Mouse (Mus musculus) heart, postnatal 25 days (tissue): Measurements from ENCODE around the gene Serpina3n. TPM values are rescaled to one million over a fixed set of nuclear protein-coding genes. Genes with fewer than 3 reads are reported as not detected.
A peak's percentile ranks its signal among the peaks of the same experiment; 100 is the strongest.
"Not testable (repeated sequence)": the region's sequence is repeated elsewhere in the genome, so short reads cannot be mapped to it uniquely, and the experiment has no call there.

Experiments
- DNase-seq: peaks from one replicate; pipeline ENCODE4 v3.0.0; 2022; ENCODE audit warnings: low spot score
- intact Hi-C: fragments of 180-260 bp; cut with DNase I; formaldehyde crosslinking; loops from one replicate; pipeline ENCODE4 v1.15.1; 2025
- total RNA-seq, 2 experiments: library from RNA; stranded (reverse); gene quantifications; 2 replicates each; pipeline ENCODE4 v1.2.3; 2021

Gene Serpina3n
- 1 to 10 TPM; 4.7 to 4.8 TPM for total RNA-seq

DNA sequence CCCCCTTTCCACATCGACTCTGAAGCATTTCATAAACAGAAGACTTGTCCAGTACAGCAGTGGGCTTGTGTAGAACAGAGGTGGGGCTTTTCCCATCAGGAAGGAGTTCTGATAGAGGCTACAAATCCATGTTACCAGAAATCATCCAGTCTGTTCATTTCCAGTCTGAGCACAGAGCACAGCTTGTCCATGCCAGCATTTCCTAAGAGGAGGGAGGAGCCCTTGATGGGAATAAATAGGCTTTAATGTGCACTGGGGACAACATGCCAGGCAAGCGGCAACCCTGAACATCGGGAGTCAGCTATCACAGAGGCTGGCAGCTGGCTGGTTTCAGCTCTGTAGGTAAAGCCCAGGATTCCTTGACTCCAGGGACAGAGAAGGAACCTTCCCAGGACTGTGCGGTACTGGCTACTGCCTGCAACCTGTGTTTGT is at the start of gene Serpina3n:
Gene Serpina3n, plus strand, starts transcription at position 276 of the 432 bp plus-strand sequence.
- intact Hi-C loops = no loop called here
- DNase-seq = no peak

DNA sequence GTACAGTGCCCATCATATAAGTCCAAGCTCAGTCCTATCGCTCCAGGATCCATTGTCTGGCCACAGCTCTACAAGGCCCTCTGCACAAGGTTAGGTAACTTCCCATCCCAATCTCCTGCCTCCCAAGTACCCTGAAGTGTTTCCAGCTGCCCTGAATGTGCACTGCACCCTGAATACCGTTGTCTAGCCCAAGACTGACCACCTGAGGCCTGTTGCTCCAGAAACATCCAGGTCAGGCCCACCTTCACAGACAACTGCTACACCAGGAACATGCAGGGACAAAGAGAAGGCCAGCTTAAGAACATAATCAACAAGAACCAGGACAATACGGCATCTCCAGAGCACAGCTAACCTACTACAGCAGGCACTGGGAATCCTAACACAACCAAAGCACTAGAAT is 36.5 kb upstream of the Serpina3n start:
- intact Hi-C loops = no loop called here
- no peak for DNase-seq

DNA sequence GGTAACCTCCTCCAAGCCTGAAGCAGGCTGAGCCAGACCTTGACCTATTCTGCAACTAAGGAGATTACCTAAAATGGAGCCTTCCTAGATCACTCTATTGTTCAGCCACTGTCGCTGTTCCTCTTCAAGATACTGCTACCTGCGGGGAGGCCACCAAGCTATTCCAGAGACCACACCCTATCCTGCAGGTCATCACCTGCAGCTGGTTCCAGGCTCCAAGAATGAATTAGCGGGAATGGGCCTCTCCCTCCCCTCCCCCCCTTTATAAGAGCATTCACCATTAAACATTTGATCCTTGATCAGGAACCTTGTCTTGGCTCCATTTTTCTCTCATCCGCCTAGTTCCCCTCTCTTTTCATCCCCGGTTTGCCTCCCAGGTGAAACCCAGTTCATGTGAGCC is 29.4 kb upstream of the Serpina3n start:
- intact Hi-C loops, DNase-seq: not testable (repeated sequence)

DNA sequence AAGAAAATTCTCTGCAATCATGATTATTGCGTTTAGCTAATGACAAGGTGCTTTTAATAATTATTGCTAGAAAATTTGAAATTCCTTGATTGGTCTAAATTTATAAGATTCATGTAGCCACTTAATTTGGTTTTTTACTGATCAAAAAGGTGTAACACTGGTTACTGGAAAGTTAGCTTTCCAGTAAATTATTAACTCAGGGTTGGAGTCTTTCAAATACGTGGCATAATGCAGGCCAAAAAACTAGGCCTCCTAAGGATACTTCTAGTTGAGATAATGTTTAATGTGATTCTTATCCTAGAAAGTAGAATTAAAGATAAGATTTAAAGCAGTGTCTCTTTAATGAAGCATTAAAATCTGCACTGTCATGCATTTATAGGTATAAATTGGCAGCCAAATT is 28.2 kb upstream of the Serpina3n start:
- intact Hi-C loops, DNase-seq: not testable (repeated sequence)

DNA sequence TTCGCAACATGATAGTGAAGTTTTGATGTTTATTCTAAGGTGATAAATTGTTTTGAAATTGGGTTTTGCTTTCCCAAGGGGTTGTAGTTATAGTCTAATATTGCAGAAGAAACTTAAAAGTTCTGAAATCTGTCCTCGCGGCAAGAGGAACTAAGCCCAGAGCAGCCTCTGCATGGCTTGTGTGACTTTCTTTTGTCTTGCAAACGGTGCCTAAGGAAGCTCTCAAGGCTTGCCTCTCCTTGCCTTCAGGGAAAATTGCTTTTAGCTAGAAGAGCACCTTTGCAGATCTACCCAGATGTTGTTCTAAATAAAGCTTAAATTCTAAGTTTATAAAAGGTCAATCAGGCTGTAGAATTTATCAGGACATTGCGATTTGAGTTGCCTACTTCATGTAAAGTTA is 27.7 kb upstream of the Serpina3n start:
- intact Hi-C loops, DNase-seq: not testable (repeated sequence)

DNA sequence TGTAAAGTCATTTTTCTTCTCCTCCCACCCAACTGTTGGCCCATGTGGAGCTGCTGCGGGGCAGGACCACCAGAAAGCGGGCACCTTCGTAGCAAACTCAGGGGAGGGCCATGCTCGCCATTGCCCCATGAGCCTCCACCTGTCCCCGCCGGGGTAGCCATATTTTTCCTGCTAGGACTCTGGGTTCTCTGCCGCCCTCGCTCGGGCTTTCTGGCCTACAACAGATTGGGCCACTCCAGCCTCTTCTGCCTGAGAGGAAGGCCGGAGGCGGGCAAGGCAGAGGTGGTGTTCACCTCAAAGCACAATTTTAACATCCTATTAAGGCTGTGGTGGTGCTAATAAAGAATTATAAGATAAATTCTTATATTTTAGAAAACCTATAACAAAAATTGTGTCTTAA is 26.7 kb upstream of the Serpina3n start:
- DNase-seq = no peak

DNA sequence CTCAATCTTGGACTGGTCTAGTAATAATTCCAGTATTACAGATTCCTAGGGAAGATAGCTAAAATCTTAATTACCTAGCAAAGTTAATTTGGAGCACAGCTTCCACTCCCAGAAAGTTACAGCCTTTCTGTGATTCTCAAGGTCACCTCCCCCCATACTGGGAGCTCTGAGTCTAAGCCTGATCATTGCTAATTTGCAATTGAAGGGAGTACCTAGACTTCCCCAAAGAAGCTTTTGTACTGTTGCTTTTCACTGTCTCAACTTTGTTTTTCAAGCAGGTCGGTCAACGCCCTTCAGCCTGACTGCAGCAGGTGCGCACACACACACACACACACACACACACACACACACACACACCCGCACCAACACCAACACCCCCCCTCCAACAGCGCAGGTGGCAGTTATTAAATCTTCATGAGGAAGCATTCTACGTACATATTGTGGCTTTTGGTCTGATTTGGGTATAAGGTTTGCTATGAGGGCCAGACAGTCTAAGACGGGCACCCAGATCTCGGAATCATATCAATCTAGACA is 25.4 kb upstream of the Serpina3n start:
- intact Hi-C loops, DNase-seq: not testable (repeated sequence)

More for the DNA sequence above, 26.7 kb upstream of the Serpina3n start:
- intact Hi-C loops = no loop called here

DNA sequence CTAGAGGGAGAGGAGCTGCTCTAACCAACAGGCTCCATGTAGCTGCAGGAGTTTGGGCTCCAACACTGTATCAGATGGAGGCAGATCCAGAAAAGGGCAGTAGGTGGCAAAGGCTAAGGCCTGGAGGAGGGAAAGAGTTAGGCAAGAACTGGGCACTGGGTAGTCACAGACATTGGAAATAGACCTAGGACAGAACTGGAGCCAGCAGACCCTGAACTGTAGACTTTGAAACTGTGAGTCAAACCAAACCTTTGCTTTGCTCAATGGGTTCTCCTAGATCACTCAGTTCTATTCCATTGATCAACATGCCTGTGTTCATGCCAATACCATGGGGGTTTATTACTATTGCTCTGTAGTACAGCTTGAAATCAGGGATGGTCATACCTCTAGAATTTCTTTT is 20.5 kb upstream of the Serpina3n start:
- intact Hi-C loops, DNase-seq: not testable (repeated sequence)

DNA sequence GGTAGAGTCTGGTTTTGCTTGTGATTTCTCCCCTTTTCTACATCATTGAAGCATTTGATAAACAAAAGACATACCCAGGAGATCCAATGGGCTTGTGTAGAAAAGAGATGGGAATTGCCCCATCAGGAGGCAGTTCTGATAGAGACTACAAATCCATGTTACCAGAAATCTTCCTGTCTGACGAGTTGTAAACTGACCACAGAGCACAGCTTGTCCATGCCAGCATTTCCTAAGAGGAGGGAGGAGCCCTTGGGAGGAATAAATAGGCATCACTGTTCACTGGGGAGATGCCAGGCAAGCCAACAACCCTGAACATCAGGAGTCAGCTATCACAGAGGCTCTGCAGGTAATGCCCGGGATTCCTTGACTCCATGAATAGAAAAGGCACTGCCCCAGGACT is 19.7 kb upstream of the Serpina3n start:
- intact Hi-C loops, DNase-seq: not testable (repeated sequence)

DNA sequence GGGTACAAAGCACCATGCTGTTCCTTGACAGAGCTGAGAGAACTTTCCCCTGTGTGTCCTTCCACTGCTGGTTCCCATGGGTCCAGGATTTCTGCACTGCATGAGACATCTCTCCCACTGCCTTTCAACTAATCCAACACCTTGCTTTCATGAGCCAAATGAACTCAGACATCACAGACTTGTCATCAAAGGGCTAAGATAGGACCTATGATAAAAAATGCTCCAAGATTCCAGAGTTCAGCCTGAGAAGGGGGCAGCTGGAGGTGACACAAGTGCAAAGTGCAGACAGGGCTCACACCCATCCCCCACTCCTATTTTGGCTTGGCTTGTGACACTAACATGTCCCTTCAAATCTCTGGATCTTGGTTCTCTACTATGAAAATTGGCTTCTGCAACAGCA is 18.1 kb upstream of the Serpina3n start:
- no peak for DNase-seq
- intact Hi-C loops = no loop called here

DNA sequence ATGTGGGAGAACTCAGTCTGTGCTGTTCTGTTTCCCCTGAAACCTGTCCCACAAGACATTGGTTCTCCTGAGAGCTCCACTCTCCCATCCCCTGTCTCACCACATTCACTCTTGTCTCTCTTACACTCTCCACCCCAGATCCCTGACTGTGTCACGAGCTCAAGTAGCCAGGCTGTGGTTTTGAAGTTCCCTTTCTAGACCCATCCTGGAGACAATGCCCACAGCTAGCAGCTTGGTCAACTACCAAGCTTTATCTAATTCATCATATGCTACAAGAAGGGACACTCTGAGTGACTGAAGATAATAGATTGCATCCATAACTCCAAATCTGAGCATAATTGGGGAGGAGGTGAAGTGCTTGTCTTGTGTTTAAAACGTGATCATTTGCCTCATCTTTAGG is 15.5 kb upstream of the Serpina3n start:
- DNase-seq, intact Hi-C loops: not testable (repeated sequence)

DNA sequence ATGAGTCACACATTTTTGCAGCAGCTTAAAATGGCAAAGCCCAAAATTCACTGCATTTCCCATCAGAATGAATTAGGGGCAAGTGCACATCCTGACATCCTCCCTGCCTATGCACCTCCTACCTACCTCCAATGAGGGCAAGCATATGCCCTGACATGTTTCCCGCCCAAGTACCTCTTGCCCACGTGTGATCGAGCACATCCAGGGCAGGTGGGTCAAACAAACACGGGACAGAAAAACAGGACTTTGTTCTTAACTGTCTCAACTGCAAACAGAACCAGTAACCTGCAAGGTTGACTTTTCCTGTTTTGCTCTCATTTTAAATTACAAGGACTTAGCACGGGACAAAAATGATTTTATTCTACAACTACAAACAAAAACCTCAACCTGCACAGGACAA is 2.6 kb upstream of the Serpina3n start:
- DNase-seq = no peak
- intact Hi-C loops = no loop called here

DNA sequence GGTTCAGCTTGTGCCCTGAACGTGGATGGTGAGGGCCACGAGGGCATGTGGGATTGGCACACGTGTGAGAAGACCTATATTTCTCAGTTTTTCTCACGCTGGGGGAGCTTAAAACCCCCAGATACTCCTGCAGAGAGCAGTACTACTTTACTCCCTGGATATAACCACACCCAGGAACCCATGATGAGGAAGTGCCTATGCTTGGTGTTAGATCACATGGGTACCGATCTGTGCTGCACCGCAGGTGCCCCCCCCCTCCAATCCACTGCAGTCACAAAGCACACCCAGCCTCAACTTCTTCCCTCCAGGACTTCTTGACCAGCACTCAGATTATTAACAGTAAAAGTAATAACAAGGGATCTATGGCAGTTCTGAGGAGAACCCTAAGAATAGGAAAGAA is 6.0 kb downstream of the Serpina3n start:
- intact Hi-C loops = loop anchor here (10.0 kb wide), 1 partner anchor 168 kb away; no protein-coding TSS in a partner anchor
- no peak for DNase-seq

DNA sequence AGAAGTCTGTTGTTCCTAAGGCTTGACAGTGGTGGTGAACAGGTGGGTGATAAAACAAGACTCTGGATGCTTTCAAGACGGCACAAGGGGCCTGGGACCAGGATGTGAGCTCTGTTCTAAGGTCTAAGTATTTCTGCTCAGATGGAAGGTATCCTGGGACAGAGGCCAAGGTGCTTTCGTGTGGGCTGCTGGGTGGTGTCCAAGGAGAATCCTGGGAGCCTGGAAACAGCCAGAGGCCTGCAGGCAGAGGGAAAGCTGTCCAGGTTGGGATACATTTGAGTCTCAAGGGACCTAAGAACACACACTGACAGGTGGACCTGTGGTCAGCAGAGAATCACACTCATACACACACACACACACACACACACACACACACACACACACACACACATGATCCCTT is 8.0 kb downstream of the Serpina3n start:
- DNase-seq = no peak
- intact Hi-C loops = loop anchor here (10.0 kb wide), 1 partner anchor 170 kb away; no protein-coding TSS in a partner anchor

DNA sequence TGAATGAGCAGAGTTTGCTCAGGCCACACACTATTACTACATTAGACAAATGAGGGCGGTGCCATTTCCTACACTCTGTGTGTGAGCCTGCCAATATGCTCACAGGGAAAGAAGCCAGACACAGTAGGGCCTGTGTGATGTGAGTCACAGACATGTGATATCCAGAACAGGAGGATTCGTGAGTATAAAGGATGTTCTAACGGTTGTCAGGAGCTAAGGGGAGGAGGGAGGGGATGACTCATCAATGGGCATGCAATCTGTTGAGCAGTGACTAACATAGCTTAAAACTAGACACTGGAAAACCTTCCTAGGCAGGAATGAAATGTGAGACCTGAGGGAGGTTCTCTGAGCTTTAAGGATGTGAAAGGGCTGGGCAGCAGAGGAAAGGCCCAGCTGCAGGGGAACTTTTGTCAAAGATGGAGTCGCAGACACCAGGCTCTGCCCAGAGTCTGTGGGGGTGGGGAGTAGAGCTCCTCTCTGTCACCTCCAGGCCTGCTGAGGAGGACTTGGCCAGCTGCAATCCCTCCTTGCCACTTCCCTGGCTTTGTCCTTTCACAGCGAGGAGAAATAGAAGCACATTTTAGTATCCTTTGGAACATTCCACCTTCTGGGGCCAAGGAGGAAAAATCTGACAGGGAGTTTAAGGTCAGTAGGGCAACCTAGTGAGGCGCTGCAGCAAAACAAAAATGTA is 9.2 kb downstream of the Serpina3n start:
- peak; percentile 23 for DNase-seq
- intact Hi-C loops = loop anchor here (10.0 kb wide), 1 partner anchor 171 kb away; no protein-coding TSS in a partner anchor

DNA sequence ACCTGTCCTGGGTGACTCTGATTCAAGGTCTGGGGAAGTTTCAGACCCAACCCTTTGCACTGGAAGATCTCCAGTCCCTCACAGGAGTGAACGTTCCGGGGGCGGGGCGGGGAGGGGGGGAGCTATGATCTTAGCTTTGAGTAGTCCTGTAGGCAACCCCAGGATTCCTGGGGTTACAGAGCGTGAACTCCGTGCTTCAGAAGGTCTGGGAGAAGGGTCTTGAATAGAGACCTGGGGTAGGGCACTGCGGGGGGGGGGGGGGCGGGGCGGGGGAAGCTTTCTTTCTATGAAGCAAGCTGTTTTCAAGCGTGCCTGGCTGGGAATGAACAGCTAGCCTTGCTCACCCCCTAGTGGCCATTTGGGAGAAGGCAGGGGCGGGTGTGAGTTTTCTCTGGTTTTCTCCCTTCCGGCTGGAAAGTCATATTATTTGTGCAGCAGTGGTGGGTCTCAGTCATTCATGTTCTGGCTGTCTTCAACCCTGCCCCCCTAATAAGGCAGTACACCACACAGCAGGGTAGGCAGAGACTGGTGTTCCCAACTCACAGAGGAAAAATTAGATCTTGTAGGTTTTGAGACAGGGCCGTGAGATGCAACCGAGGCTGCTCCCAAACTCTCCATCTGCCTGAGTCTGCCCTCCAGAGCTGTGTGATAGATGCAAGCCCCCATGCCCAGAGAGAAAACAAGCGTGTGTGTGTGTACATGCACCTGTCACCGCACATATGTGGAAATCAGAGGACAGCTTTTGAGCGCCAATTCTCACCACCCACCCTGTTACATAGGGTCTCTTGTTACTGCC is 12.0 kb downstream of the Serpina3n start:
- intact Hi-C loops = loop anchor here (1.0 to 10.0 kb wide), 3 partner anchors 174 to 424 kb away; no protein-coding TSS in a partner anchor
- no peak for DNase-seq

DNA sequence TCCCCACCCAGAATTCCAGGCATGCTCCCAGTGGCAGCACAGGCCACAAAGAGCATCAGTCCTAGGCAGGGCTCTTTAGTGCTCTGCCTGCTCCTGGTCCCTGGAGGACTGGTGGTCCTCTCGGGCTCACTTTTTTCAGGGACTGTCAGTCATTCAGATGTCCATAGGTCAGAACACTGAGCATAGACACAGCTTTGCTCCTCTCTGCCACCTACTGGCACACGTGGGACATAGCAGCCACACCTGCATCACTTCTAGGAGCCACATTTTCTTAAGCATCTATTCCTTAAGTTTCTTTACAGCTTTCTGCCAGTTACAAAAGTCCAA is 12.6 kb downstream of the Serpina3n start:
- DNase-seq = no peak
- intact Hi-C loops = loop anchor here (2.0 to 10.0 kb wide), 2 partner anchors 174 to 424 kb away; no protein-coding TSS in a partner anchor

DNA sequence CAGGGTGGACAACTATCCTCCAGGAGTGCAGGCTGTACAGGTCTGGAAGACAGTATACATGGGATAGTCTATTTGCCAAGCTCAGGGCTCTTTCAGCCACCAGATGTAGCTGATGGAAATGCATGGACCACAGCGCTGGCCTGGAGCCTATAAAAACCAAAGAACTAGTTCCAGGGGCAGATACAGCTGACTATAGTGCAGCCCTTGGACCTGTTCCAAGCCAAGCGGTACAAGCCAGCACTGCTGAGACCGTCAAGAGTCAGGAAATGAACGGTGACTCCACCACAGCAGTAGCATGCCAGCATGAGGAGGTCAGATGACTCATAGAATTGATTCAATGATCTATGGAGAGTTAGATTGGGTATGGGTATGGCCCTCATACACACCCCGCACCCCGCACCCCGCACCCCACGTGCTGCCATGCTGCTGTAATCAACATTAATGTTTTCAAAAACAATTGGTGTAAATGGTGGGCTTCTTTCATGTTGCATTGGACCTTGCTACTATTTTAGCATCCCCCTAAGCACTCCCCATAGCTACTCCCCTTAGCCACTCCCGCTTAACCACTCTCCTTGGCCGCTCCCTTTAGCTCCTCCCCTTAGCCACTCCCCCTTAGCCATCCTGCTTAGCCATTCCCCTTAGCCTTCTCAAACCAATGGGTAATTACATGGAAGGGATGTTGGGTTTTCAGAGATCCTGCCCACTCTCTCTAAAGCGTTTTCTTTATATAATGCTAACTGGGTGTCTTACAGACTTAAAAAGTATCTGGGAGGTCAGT is 16.3 kb downstream of the Serpina3n start:
- intact Hi-C loops = no loop called here
- DNase-seq = no peak

DNA sequence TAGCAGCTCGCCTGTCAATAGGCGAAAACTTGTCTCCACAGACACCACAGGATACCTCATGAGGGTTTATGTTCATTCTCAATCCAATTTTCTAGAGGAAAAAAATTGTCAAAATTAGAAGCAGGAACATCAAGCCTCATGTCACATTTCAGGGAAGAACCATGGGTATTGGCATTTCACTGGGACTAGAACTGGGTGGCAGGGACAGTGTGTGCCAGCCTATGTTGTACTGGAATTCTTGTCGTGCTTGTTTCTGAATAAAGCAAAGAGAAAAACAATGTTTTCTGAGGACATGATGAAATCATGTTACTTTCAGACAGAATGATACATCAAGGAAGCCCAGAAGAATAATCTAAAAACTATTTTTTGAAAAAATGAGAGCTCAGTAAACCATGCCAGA is 19.1 kb downstream of the Serpina3n start:
- no peak for DNase-seq
- intact Hi-C loops = no loop called here

DNA sequence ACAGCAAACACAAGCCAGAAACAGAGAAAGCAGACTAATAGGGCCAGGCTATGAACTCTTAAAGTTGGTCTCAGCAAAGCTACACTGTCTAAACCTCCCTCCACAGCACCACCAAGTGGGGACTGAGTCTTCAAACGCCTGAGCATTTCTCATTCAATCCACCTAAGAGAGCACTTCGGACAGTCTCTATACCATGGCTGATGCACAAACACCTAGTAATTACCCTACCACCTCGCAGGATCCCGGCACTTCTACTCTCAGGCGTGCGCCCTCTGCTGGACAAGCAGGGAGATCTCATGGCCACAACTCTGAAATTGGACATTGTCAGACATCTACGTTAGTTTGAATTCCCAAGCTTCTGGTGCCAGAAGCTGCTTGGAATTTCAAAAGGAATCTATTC is 20.4 kb downstream of the Serpina3n start:
- intact Hi-C loops = no loop called here
- no peak for DNase-seq
